Mouse (Mus musculus) lung, postnatal 0 days (tissue): ENCODE measurements at regions not wholly inside any gene's neighbourhood (a gene's known extent, or its start where the extent isn't known, plus 50 kb on each side); places are given as distances from the start of the nearest gene placed in this dataset.

ENCODE experiments used
- CTCF ChIP-seq: IDR thresholded peaks from 2 replicates; pipeline ENCODE4 v1.5.1; 2016; ENCODE audit warnings: antibody characterized with exemption, mild to moderate bottlenecking
- EP300 ChIP-seq: IDR thresholded peaks from 2 replicates; pipeline ENCODE4 v1.6.1; 2016; ENCODE audit warnings: antibody characterized with exemption, mild to moderate bottlenecking, control low read depth

DNA sequence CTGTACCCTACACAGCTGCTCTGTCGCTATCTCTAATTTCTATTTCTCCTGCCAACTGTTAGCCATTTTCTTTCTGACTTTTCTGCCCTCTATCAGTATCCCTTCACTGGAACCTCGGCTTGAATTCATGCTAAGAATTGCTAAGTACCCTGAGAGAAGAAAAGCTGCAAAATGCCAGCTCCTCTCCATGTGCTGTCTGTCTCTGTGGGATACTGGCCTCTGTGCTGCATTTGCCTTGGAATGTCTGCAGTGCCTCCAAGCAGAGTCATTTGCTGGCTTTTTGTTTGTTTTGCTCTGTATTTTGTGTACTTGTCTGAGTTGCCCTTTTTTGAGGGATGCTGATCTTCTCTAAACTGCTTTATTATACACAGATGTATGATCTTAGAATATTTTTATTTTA lies 215.5 kb downstream of the Akain1 start:
- no peak for TF ChIP-seq CTCF
- no peak for TF ChIP-seq EP300
